In genomic region chr17:88279656-88280055, GRCm38 (mm10) we compare ENCODE assay signal across 23 mouse cellular contexts.
DNase-seq lines count a peak whose midpoint lies in the region; ATAC-seq lines count a peak whose summit lies in the region.
"Had no signal": no experiment of that assay in that cellular context is flagged by ENCODE, and none has a peak within 500 bp of the region (broad histone marks: within the 10 kb centered on the region; RNA-seq: fewer than 3 reads in every experiment).

No protein-coding gene starts in this region.

- 86% methylated on average over 5 of the region's 5 CpGs for WGBS in forebrain, embryonic 10.5 days

- H3K36me3 ChIP-seq in forebrain, embryonic 10.5 days (replicated peaks) = no peaks in the 10 kb centered on the region
- H3K36me3 ChIP-seq: embryonic facial prominence, embryonic 10.5 days; embryonic facial prominence, embryonic 12.5 days; forebrain, embryonic 12.5 days; G1E had no signal

- H3K27ac ChIP-seq in forebrain, embryonic 10.5 days = no peak overlapping the region
- H3K27ac ChIP-seq: embryonic facial prominence, embryonic 10.5 days; embryonic facial prominence, embryonic 12.5 days; forebrain, embryonic 12.5 days had no signal

- DNase-seq in adrenal gland, adult 2 months = peak; percentile 72
- no peak for DNase-seq in adrenal gland, postnatal 14 days
- DNase-seq in A20 (ENCODE audit: low read depth, low spot score) = peak; percentile 52
- DNase-seq in adrenal gland, postnatal 25 days = peak; percentile 16
- DNase-seq in left cerebral cortex, adult 9 months (ENCODE audit: low spot score in 2 of 2) = no peak
- DNase-seq in forebrain, embryonic 10.5 days (ENCODE audit: extremely low spot score, low spot score) = no peak
- DNase-seq: B cell, adult 2 months; cerebellum, adult 11-12 months; cerebellum, adult 2 months; cerebellum, adult 9-10 months; cerebellum, postnatal 10 days; cerebellum, postnatal 25 days had no signal

- peaks cover 6% of the 10 kb centered on the region; the same call in 1 of the 2 replicates for H3K4me1 ChIP-seq in forebrain, embryonic 10.5 days
- H3K4me1 ChIP-seq: embryonic facial prominence, embryonic 10.5 days; embryonic facial prominence, embryonic 12.5 days had no signal

- H3K27me3 ChIP-seq in forebrain, embryonic 10.5 days (ENCODE audit: poor library complexity, severe bottlenecking) = no peaks in the 10 kb centered on the region
- H3K27me3 ChIP-seq: CH12.LX; embryonic facial prominence, embryonic 12.5 days; forebrain, embryonic 12.5 days had no signal

- H3K4me3 ChIP-seq in forebrain, embryonic 10.5 days = no peak overlapping the region
- H3K4me3 ChIP-seq: embryonic facial prominence, embryonic 10.5 days; embryonic facial prominence, embryonic 12.5 days; forebrain, embryonic 12.5 days had no signal

- ATAC-seq in granulocyte monocyte progenitor cell, adult 5-6 weeks (replicated peaks; ENCODE audit: poor library complexity, severe bottlenecking) = peak; percentile 33; the same call in 1 of the 2 replicates
- ATAC-seq: activated CD4-positive, CD25-positive, alpha-beta regulatory T cell, adult 4 months; CD4-positive, CD25-positive, alpha-beta regulatory T cell, adult 4 months; forebrain, embryonic 14.5 days; forebrain, embryonic 16.5 days; Patski had no signal

- H3K9me3 ChIP-seq in forebrain, embryonic 10.5 days = peaks cover 3% of the 10 kb centered on the region; the same call in 1 of the 2 replicates
- H3K9me3 ChIP-seq: embryonic facial prominence, embryonic 12.5 days; forebrain, embryonic 12.5 days had no signal

Comparison
In these comparisons a context has a peak if more than half of its experiments do, and no peak if none do; other contexts are left out.
1. DNase-seq: peak in adrenal gland, adult 2 months (single experiment), A20 (single experiment) and adrenal gland, postnatal 25 days (single experiment); none in adrenal gland, postnatal 14 days (single experiment), left cerebral cortex, adult 9 months (0 of 2) and forebrain, embryonic 10.5 days (single experiment).